Mouse (Mus musculus) liver, embryonic 15.5 days (tissue): ENCODE results near the gene Sft2d2. TPM values are rescaled to one million over a fixed set of nuclear protein-coding genes. Genes with fewer than 3 reads are reported as not detected.

Source experiments
- ATAC-seq: fragments of 200-750 bp; cut with Nextera tagmentation; 2 replicates; pipeline ENCODE4 v1.8.0; 2017; ENCODE audit warnings: moderate number of reproducible peaks, mild to moderate bottlenecking, moderate library complexity; ENCODE audit not compliant: insufficient read depth
- H3K27ac ChIP-seq: fragments of 300-500 bp; sonication (generic); replicated peaks from 2 replicates; pipeline ENCODE4 v1.5.1; 2015; ENCODE audit warnings: mild to moderate bottlenecking, inconsistent platforms
- H3K27me3 ChIP-seq: fragments of 300-500 bp; sonication (generic); 2 replicates; pipeline ENCODE4 v1.6.1; 2015; ENCODE audit warnings: mild to moderate bottlenecking, inconsistent platforms
- H3K36me3 ChIP-seq: fragments of 300-500 bp; sonication (generic); replicated peaks from 2 replicates; pipeline ENCODE4 v1.6.1; 2015; ENCODE audit warnings: moderate library complexity, mild to moderate bottlenecking, inconsistent platforms
- H3K4me1 ChIP-seq: fragments of 300-500 bp; sonication (generic); replicated peaks from 2 replicates; pipeline ENCODE4 v1.6.1; 2015; ENCODE audit warnings: inconsistent platforms
- H3K4me2 ChIP-seq: fragments of 300-500 bp; sonication (generic); 2 replicates; pipeline ENCODE4 v1.6.1; 2015; ENCODE audit warnings: moderate library complexity, mild to moderate bottlenecking, inconsistent platforms
- H3K4me3 ChIP-seq: fragments of 300-500 bp; sonication (generic); replicated peaks from 2 replicates; pipeline ENCODE4 v1.5.1; 2015; ENCODE audit warnings: mild to moderate bottlenecking, inconsistent platforms
- H3K9ac ChIP-seq: fragments of 300-500 bp; sonication (generic); 2 replicates; pipeline ENCODE4 v1.6.1; 2015; ENCODE audit warnings: moderate library complexity, mild to moderate bottlenecking, inconsistent platforms
- H3K9me3 ChIP-seq: fragments of 300-500 bp; sonication (generic); replicated peaks from 2 replicates; pipeline ENCODE4 v1.6.1; 2016; ENCODE audit warnings: inconsistent platforms
- WGBS: fragments of 180-500 bp; shearing (Covaris S2); methylation state at CpG from one replicate; pipeline ENCODE4 v1.1.7; 2015; ENCODE audit warnings: mixed read lengths; ENCODE audit not compliant: insufficient replicate concordance; 5-methylcytosine and 5-hydroxymethylcytosine counted together
- polyA plus RNA-seq: library from polyadenylated mRNA; unstranded; fragments of >200 nt; fragmentation: Nextera tagmentation; extraction: Ambion mirVana; gene quantifications from 2 replicates; pipeline ENCODE4 v1.2.1, GENCODE M21; 2015

Sft2d2 gene
- polyA plus RNA-seq, 1 experiment from 2014 or later: 7.5 TPM

DNA sequence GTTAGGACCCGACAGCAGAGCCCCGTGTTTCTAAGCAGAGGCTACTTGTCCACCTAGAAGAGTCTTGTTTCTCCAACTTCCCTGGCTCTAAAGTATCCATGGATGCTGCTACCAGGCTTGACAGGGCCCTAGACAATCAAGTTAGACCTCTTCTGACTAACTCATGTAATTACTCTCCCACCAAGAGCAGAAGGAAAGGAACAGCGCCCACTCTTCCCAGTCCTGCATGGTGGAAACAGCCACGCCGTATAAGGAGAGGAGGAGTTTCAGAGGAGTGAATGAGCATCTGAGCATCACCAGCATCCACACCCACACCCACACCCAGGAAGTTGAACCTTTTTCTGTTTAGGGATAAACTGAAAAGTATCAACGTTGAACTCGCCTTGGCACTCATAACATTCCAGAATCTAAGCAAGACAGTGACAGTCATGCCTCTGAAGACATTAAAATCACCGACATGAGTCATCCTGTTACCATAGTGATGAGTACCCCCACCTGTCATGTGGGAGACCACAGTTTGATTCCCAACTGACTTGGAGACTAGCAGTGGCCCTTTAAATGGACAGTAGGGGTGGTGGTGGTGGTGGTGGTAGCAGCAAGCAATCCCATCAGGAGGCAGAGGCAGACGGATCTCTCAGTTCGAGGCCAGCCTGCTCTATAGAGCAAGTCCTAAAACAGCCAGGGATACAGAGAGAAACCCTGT lies 3.5 kb downstream of the Sft2d2 start:
- Histone ChIP-seq H3K9ac (no peak overlapping the region), H3K27ac (no peak overlapping the region), H3K27me3 (no peaks in the 10 kb centered on the region), H3K36me3 (peaks cover 11% of the 10 kb centered on the region), H3K4me2 (no peak overlapping the region), H3K4me3 (no peak overlapping the region), H3K9me3 (no peaks in the 10 kb centered on the region), H3K4me1 (peaks cover 44% of the 10 kb centered on the region)
- 75% methylated on average over 10 of the region's 10 CpGs for WGBS
- ATAC-seq: no peak

DNA sequence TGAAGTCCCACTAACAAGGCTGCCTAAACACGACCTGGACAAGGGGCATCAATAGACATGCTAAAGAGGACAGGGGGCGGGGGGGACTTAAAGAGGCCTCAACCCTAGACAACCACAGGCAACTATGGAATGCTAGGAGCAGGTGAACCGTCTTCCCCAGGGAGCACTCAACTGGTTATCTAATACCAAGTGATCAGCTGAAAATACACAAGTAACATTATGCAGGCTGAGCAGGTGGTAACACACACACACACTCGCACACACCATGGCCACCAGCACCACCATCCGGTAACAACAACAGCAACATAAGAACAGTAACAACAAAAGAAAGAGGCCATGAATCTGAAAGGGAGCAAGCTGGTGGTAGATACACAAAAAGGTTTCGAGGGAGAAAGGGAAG lies 4.2 kb downstream of the Sft2d2 start:
- Histone ChIP-seq H3K4me3 (no peak overlapping the region), H3K4me1 (peaks cover 39% of the 10 kb centered on the region), H3K36me3 (peaks cover 11% of the 10 kb centered on the region), H3K4me2 (no peak overlapping the region), H3K9me3 (no peaks in the 10 kb centered on the region), H3K27ac (no peak overlapping the region), H3K27me3 (no peaks in the 10 kb centered on the region), H3K9ac (no peak overlapping the region)
- ATAC-seq: no peak
- WGBS: 62% methylated on average over 6 of the region's 6 CpGs

DNA sequence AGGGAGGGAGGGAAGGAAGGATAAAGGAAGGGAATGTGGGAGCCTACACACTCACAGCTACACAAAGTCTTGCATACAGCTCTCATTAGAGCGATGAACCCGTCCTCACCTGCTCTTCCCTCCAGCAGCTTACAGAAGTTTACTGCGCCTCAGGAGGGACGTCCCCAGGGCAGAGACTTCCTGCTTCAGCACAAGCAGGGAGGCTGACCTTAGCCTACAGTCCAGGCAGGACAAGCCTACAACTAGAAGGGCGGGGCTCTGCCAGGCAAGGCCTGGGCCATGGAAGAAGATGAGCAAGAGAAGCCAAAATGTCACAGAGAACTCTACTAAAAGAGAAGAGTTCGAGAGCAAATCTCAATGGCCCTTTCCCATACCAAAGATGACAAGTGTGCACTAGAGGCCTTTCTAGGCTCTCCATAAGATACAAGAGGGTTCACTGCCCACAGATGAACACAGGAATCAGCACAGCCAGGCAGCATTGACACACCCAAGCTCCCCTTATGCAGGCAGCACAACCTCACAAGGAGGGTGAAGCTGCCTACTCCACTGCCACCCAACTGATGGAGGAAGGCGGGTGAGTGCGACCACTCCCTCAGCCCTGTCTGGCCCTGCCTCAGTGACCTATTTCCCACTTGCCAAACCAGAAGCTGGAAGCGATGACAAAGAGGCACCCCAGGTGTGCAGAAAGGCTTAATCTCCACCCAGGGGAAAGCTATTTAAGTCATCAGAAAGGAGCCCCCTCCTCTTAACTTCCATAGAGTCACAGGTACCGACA lies 5.2 kb downstream of the Sft2d2 start:
- WGBS: 57% methylated on average over 10 of the region's 10 CpGs
- Histone ChIP-seq H3K4me2 (no peak overlapping the region), H3K4me1 (peaks cover 32% of the 10 kb centered on the region), H3K27me3 (no peaks in the 10 kb centered on the region), H3K4me3 (no peak overlapping the region), H3K9ac (no peak overlapping the region), H3K36me3 (peaks cover 11% of the 10 kb centered on the region), H3K9me3 (no peaks in the 10 kb centered on the region), H3K27ac (no peak overlapping the region)
- ATAC-seq: no peak

DNA sequence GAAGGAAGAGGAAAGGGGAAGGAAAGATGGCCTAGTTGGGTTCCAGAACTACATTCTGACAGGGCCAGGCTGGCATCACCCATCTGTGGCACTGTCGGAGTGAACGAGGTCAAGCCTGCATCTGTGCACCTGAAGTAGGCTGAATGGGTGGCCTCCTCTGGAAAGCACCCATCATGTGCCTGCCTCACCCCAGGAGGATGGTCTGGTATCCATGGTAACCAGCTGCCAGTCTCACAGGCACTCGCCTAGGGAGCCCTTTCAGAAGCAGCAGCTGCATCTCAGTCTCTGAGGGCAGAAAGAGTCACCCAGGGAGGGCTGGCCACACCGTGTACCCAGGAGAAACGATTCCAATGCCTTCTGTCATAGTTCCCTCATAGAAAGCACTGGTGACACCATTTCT lies 6.9 kb downstream of the Sft2d2 start:
- 44% methylated on average over 5 of the region's 5 CpGs for WGBS
- no peak; the same call in 1 of the 2 replicates for ATAC-seq
- H3K36me3 ChIP-seq: peaks cover 18% of the 10 kb centered on the region
- no peak overlapping the region for H3K4me3 ChIP-seq
- no peaks in the 10 kb centered on the region for H3K27me3 ChIP-seq
- H3K9me3 ChIP-seq: no peaks in the 10 kb centered on the region
- no peak overlapping the region for H3K4me2 ChIP-seq
- H3K9ac ChIP-seq: no peak overlapping the region
- H3K27ac ChIP-seq: no peak overlapping the region
- peaks cover 18% of the 10 kb centered on the region for H3K4me1 ChIP-seq

DNA sequence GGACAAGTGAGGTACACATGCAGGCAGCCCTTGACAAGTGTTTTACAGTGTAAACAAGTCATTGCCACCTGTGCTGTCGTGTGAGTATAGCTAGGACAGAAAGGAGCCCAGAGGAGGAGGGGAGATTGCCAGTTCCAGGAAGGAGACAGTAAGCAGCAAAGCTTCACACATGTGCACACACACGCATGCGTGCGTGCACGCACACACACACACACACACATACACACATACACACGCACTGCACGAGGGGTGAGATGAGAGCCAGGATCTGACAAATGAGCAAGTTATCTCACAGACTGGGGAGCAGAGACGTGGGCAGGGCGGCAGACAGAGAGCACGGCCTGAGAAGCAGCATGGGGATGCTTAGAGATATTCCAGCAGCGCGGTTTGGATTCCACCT lies 7.7 kb downstream of the Sft2d2 start:
- WGBS: 68% methylated on average over 12 of the region's 12 CpGs
- Histone ChIP-seq H3K4me1 (peaks cover 18% of the 10 kb centered on the region), H3K9ac (no peak overlapping the region), H3K4me3 (no peak overlapping the region), H3K4me2 (no peak overlapping the region), H3K27ac (no peak overlapping the region), H3K9me3 (no peaks in the 10 kb centered on the region), H3K27me3 (no peaks in the 10 kb centered on the region), H3K36me3 (peaks cover 18% of the 10 kb centered on the region)
- no peak for ATAC-seq

DNA sequence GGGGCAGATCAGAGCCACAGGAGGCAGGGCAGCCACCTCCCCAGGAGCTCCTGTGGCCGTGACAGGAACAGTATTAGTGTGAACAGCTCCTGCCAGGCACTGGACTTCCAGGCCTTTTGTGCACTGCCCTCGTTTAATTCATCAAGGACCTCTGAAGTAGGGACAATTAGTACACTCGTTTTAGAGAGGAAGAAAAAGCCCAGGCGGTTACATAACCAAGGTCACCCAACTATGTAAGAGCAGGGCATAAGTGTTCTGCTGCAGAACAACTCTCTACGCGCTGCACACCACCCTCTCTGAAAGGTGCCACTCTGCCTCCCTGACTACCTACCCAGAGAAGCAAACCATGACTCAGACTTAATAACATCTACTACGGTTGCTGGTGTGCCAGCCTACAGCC lies 9.1 kb downstream of the Sft2d2 start:
- Histone ChIP-seq H3K27me3 (no peaks in the 10 kb centered on the region), H3K4me3 (no peak overlapping the region), H3K27ac (no peak overlapping the region), H3K36me3 (peaks cover 18% of the 10 kb centered on the region), H3K4me2 (no peak overlapping the region), H3K4me1 (peaks cover 18% of the 10 kb centered on the region), H3K9me3 (no peaks in the 10 kb centered on the region), H3K9ac (no peak overlapping the region)
- 62% methylated on average over 7 of the region's 7 CpGs for WGBS
- ATAC-seq: no peak

DNA sequence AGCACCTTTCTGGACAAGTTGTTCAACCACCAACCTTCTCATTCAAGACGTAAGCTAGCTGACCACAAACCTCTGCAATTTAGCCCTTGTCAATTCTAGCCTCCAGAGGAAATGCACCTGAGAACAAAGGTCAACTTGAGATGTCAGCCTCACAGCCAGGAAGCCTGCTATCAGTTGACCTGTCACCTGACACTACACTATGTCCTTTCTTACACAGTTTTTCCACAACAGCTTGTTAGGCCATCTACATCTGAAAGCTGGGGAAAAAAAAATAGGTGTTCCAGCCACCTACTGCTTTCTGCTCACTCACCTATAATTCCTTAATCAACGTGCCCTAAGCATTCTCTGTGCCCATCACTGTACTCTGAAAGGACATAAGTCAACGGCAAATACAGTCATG lies 10.1 kb downstream of the Sft2d2 start:
- ATAC-seq: no peak
- peaks cover 19% of the 10 kb centered on the region for H3K36me3 ChIP-seq
- H3K9ac ChIP-seq: no peak overlapping the region
- H3K9me3 ChIP-seq: no peaks in the 10 kb centered on the region
- no peak overlapping the region for H3K4me3 ChIP-seq
- no peak overlapping the region for H3K4me2 ChIP-seq
- WGBS: 71% methylated on average over 3 of the region's 3 CpGs
- peaks cover 16% of the 10 kb centered on the region for H3K4me1 ChIP-seq
- H3K27ac ChIP-seq: no peak overlapping the region
- H3K27me3 ChIP-seq: no peaks in the 10 kb centered on the region

DNA sequence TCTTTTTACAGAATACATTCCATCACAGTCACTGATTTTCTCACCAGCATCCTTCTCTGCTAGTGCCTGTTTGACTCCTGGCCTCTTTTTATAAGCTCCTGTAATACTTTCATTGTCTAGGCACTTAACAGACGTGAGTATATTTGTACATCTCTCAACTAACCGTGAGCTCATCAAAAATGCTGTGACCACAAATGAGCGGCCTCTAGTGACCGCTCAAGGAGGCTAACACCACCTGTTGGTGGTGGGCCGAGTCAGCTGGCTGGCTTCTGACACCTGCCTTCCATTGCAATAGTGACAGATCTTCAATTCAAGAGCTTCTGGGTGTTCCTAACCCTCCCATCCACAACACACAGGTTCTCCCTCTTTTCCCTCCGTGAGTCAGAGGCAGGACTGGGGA lies 10.8 kb downstream of the Sft2d2 start:
- Histone ChIP-seq H3K9me3 (no peaks in the 10 kb centered on the region), H3K27ac (no peak overlapping the region), H3K27me3 (no peaks in the 10 kb centered on the region), H3K4me1 (0 out of 2 replicates have a peak, but pooled peaks cover 9% of the 10 kb centered on the region), H3K36me3 (peaks cover 27% of the 10 kb centered on the region), H3K4me3 (no peak overlapping the region), H3K4me2 (no peak overlapping the region), H3K9ac (no peak overlapping the region)
- WGBS: 67% methylated on average over 6 of the region's 6 CpGs
- no peak for ATAC-seq

DNA sequence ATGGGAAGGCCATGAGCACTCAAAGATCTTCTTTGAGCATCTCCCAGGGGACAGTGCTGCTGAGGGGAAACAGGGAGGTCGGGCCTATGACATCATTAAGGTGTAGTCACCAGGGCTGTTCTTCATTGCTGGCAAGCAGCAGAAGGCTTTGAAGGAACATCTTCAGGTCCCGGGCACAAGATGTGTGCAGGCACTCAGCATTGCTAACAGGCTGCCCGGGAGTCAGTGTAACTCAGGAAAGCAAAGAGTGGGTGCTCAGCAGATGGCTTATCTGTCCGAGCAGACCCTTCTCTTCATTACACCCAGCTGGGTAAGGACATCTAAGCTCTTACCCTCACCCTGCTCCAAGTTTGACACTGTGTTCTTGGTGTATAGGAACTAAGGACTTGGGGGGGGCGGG lies 14.9 kb downstream of the Sft2d2 start:
- ATAC-seq: no peak
- H3K4me2 ChIP-seq: no peak overlapping the region
- no peak overlapping the region for H3K9ac ChIP-seq
- H3K9me3 ChIP-seq: no peaks in the 10 kb centered on the region
- no peaks in the 10 kb centered on the region for H3K27me3 ChIP-seq
- peaks cover 29% of the 10 kb centered on the region for H3K36me3 ChIP-seq
- WGBS: 49% methylated on average over 5 of the region's 5 CpGs
- no peak overlapping the region for H3K27ac ChIP-seq
- no peaks in the 10 kb centered on the region for H3K4me1 ChIP-seq
- H3K4me3 ChIP-seq: no peak overlapping the region

DNA sequence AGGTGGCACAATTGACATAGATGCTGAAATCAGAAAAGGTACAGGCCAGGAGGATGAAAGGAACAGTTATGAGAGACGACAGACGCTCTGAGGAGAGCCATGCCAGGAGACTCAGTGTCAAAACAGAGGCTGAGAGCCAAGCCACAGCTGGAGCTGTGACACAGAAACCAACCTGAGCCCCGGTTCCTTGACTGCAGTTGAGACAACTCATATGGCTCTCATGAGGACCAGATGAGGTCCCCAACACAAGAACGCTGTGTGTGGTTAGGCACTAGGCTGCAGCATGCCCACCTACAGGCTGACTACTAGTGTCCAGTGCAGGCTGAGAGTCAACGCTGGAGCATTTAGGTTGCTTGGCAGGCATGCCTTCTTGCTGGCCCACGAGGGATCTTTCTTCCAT lies 16.2 kb downstream of the Sft2d2 start:
- Histone ChIP-seq H3K27me3 (no peaks in the 10 kb centered on the region), H3K9me3 (no peaks in the 10 kb centered on the region), H3K27ac (no peak overlapping the region), H3K4me3 (no peak overlapping the region), H3K36me3 (peaks cover 22% of the 10 kb centered on the region), H3K4me2 (no peak overlapping the region), H3K4me1 (peaks cover 3% of the 10 kb centered on the region; the same call in 1 of the 2 replicates), H3K9ac (no peak overlapping the region)
- WGBS: 66% methylated on average over 6 of the region's 6 CpGs
- ATAC-seq: no peak

DNA sequence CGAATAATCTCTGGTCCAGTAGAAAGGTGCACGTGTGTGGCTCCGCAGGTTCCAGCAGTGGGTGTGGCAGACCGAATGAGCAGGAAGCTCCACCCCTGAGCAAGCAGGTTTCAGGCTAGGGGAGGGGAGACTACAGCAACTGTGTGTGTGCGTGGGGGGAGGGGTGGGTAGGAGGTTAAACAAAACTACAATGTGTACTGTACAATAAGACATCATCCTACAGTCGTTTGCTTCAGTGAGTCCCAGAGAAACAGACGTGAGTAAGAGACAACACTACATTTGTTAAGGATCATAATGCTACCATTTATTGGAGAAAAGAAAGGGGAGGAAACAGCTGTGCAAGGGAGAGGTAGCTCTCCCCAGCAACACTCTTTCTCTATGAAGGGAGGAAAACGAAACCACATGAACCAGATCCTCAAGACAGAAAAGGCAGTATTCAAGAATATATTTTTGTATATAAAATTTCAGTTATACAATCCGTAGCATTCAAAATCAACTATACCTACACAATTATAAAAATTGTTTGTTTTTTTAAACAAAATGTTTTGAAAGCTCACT lies 20.1 kb downstream of the Sft2d2 start:
- H3K36me3 ChIP-seq: peaks cover 20% of the 10 kb centered on the region
- no peak overlapping the region for H3K9ac ChIP-seq
- H3K9me3 ChIP-seq: no peaks in the 10 kb centered on the region
- H3K4me2 ChIP-seq: no peak overlapping the region
- no peak for ATAC-seq
- no peaks in the 10 kb centered on the region for H3K27me3 ChIP-seq
- peaks cover 3% of the 10 kb centered on the region; the same call in 1 of the 2 replicates for H3K4me1 ChIP-seq
- 29% methylated on average over 9 of the region's 9 CpGs for WGBS
- no peak overlapping the region for H3K4me3 ChIP-seq
- no peak overlapping the region for H3K27ac ChIP-seq
